Mouse (Mus musculus) intestine, embryonic 16.5 days (tissue): ENCODE measurements around the gene Sh3bp5. TPM values are rescaled to one million over a fixed set of nuclear protein-coding genes. Genes with fewer than 3 reads are reported as not detected.
A peak's percentile ranks its signal among the peaks of the same experiment; 100 is the strongest.
"Not testable (repeated sequence)": the region's sequence is repeated elsewhere in the genome, so short reads cannot be mapped to it uniquely, and the experiment has no call there.

ENCODE experiments used
- ATAC-seq: fragments of 200-750 bp; cut with Nextera tagmentation; 2 replicates; pipeline ENCODE4 v1.8.0; 2017; ENCODE audit warnings: moderate TSS enrichment, moderate library complexity
- H3K27ac ChIP-seq: fragments of 300-500 bp; sonication (generic); 2 replicates; pipeline ENCODE4 v1.5.1; 2014; ENCODE audit warnings: mild to moderate bottlenecking, low read length
- H3K27me3 ChIP-seq: fragments of 300-500 bp; sonication (generic); replicated peaks from 2 replicates; pipeline ENCODE4 v1.6.1; 2014; ENCODE audit warnings: low read length, control low read depth, mixed read lengths; ENCODE audit not compliant: control insufficient read depth, insufficient read depth
- H3K36me3 ChIP-seq: fragments of 300-500 bp; sonication (generic); 2 replicates; pipeline ENCODE4 v1.6.1; 2014; ENCODE audit warnings: low read length, control low read depth; ENCODE audit not compliant: control insufficient read depth, insufficient read depth
- H3K4me1 ChIP-seq: fragments of 300-500 bp; sonication (generic); 2 replicates; pipeline ENCODE4 v1.6.1; 2014; ENCODE audit warnings: low read length, control low read depth, mixed read lengths; ENCODE audit not compliant: control insufficient read depth, insufficient read depth
- H3K4me2 ChIP-seq: fragments of 300-500 bp; sonication (generic); 2 replicates; pipeline ENCODE4 v1.6.1; 2014; ENCODE audit warnings: low read depth, low read length, control low read depth
- H3K4me3 ChIP-seq: fragments of 300-500 bp; sonication (generic); 2 replicates; pipeline ENCODE4 v1.5.1; 2014; ENCODE audit warnings: mild to moderate bottlenecking, low read length
- H3K9ac ChIP-seq: fragments of 300-500 bp; sonication (generic); 2 replicates; pipeline ENCODE4 v1.6.1; 2014; ENCODE audit warnings: low read depth, low read length
- H3K9me3 ChIP-seq: fragments of 300-500 bp; sonication (generic); 2 replicates; pipeline ENCODE4 v1.6.1; 2016; ENCODE audit warnings: low read length, control low read depth; ENCODE audit not compliant: control insufficient read depth
- WGBS: fragments of 180-500 bp; shearing (Covaris S2); extraction: QIAGEN DNeasy Blood & Tissue Kit; methylation state at CpG from one replicate; pipeline ENCODE4 v1.1.7; 2014; 5-methylcytosine and 5-hydroxymethylcytosine counted together
- polyA plus RNA-seq: library from polyadenylated mRNA; unstranded; fragments of >200 nt; fragmentation: Nextera tagmentation; extraction: Ambion mirVana; gene quantifications from 2 replicates; pipeline ENCODE4 v1.2.1, GENCODE M21; 2015

Gene Sh3bp5
- polyA plus RNA-seq: 17.1 and 17.2 TPM in 2 replicates

- Histone ChIP-seq H3K4me3 (peak within 1 kb of the TSS; percentile 87), H3K9ac (peak within 1 kb of the TSS; percentile 88), H3K36me3 (no peaks in the 10 kb centered on the region), H3K27me3 (no peaks in the 10 kb centered on the region), H3K27ac (peak within 1 kb of the TSS; percentile 59), H3K9me3 (no peaks in the 10 kb centered on the region), H3K4me2 (peak within 1 kb of the TSS; percentile 98), H3K4me1 (peaks cover 23% of the 10 kb centered on the region; the same call in 1 of the 2 replicates)
- ATAC-seq: peak; percentile 96
- WGBS: 7% methylated on average over 49 of the region's 49 CpGs
These were observed at the start of gene Sh3bp5 for GRCm38 (mm10) chr14:31435930-31436693. Gene Sh3bp5 (minus strand): TSS chr14:31436078.

- WGBS: 88% methylated on average over 5 of the region's 5 CpGs
These were observed 46.5 kb upstream of the Sh3bp5 start for GRCm38 (mm10) chr14:31482417-31482816.

GRCm38 (mm10) chr14:31473297-31473696 is 37.4 kb upstream of the Sh3bp5 start:
- ATAC-seq: no peak
- H3K4me2 ChIP-seq: no peak overlapping the region
- whole genome bisulfite sequencing: 80% methylated on average over 2 of the region's 2 CpGs
- H3K9ac ChIP-seq: no peak overlapping the region
- H3K9me3 ChIP-seq: no peaks in the 10 kb centered on the region
- H3K4me3 ChIP-seq: no peak overlapping the region
- H3K27me3 ChIP-seq: no peaks in the 10 kb centered on the region
- H3K4me1 ChIP-seq: no peaks in the 10 kb centered on the region
- no peak overlapping the region for H3K27ac ChIP-seq
- no peaks in the 10 kb centered on the region for H3K36me3 ChIP-seq

More at GRCm38 (mm10) chr14:31482417-31482816, 46.5 kb upstream of the Sh3bp5 start:
- no peak overlapping the region for H3K9ac ChIP-seq
- peak; percentile 87 for ATAC-seq
- H3K9me3 ChIP-seq: no peaks in the 10 kb centered on the region
- no peaks in the 10 kb centered on the region for H3K4me1 ChIP-seq
- peaks cover 18% of the 10 kb centered on the region; the same call in 1 of the 2 replicates for H3K36me3 ChIP-seq
- H3K27me3 ChIP-seq: no peaks in the 10 kb centered on the region
- H3K4me2 ChIP-seq: no peak overlapping the region
- H3K4me3 ChIP-seq: no peak overlapping the region
- no peak overlapping the region for H3K27ac ChIP-seq

GRCm38 (mm10) chr14:31472451-31473061 is 36.7 kb upstream of the Sh3bp5 start:
- ATAC-seq: no peak
- 7% methylated on average over 5 of the region's 5 CpGs for WGBS
- H3K27ac ChIP-seq: no peak overlapping the region
- no peaks in the 10 kb centered on the region for H3K9me3 ChIP-seq
- H3K4me2 ChIP-seq: no peak overlapping the region
- no peaks in the 10 kb centered on the region for H3K36me3 ChIP-seq
- H3K27me3 ChIP-seq: no peaks in the 10 kb centered on the region
- H3K4me3 ChIP-seq: no peak overlapping the region
- no peak overlapping the region for H3K9ac ChIP-seq
- H3K4me1 ChIP-seq: no peaks in the 10 kb centered on the region

GRCm38 (mm10) chr14:31469711-31470110 is 33.8 kb upstream of the Sh3bp5 start:
- 59% methylated on average over 4 of the region's 4 CpGs for WGBS
- Histone ChIP-seq H3K4me2 (no peak overlapping the region), H3K4me3 (no peak overlapping the region), H3K9ac (no peak overlapping the region), H3K27ac (no peak overlapping the region), H3K36me3 (no peaks in the 10 kb centered on the region), H3K27me3 (no peaks in the 10 kb centered on the region), H3K4me1 (no peaks in the 10 kb centered on the region), H3K9me3 (no peaks in the 10 kb centered on the region)
- ATAC-seq: no peak

GRCm38 (mm10) chr14:31464176-31464575 is 28.3 kb upstream of the Sh3bp5 start:
- H3K9ac ChIP-seq: no peak overlapping the region
- no peak overlapping the region for H3K4me3 ChIP-seq
- H3K36me3 ChIP-seq: no peaks in the 10 kb centered on the region
- no peak for ATAC-seq
- 49% methylated on average over 8 of the region's 8 CpGs for WGBS
- H3K4me2 ChIP-seq: no peak overlapping the region
- no peaks in the 10 kb centered on the region for H3K9me3 ChIP-seq
- H3K27ac ChIP-seq: no peak overlapping the region
- H3K4me1 ChIP-seq: no peaks in the 10 kb centered on the region
- H3K27me3 ChIP-seq: no peaks in the 10 kb centered on the region

- H3K36me3 ChIP-seq: no peaks in the 10 kb centered on the region
- H3K27me3 ChIP-seq: no peaks in the 10 kb centered on the region
- ATAC-seq: 0 out of 2 replicates have a peak, but pooled peaks have one; percentile 33
- WGBS: 66% methylated on average over 6 of the region's 6 CpGs
- peak overlapping the region; percentile 58 for H3K27ac ChIP-seq
- no peaks in the 10 kb centered on the region for H3K9me3 ChIP-seq
- H3K4me2 ChIP-seq: no peak overlapping the region
- no peak overlapping the region for H3K4me3 ChIP-seq
- no peaks in the 10 kb centered on the region for H3K4me1 ChIP-seq
- H3K9ac ChIP-seq: no peak overlapping the region
These were observed 27.0 kb upstream of the Sh3bp5 start for GRCm38 (mm10) chr14:31462886-31463285.

- not testable (repeated sequence) for H3K27ac ChIP-seq, H3K9me3 ChIP-seq, H3K27me3 ChIP-seq, H3K36me3 ChIP-seq, H3K9ac ChIP-seq, H3K4me2 ChIP-seq, H3K4me1 ChIP-seq, H3K4me3 ChIP-seq
- ATAC-seq: 0 out of 2 replicates have a peak, but pooled peaks have one; percentile 31
- 74% methylated on average over 5 of the region's 5 CpGs for WGBS
These were observed 26.3 kb upstream of the Sh3bp5 start for GRCm38 (mm10) chr14:31462226-31462625.

GRCm38 (mm10) chr14:31458006-31458405 is 22.1 kb upstream of the Sh3bp5 start:
- H3K4me3 ChIP-seq: no peak overlapping the region
- no peak overlapping the region for H3K27ac ChIP-seq
- H3K4me1 ChIP-seq: no peaks in the 10 kb centered on the region
- no peaks in the 10 kb centered on the region for H3K36me3 ChIP-seq
- H3K27me3 ChIP-seq: no peaks in the 10 kb centered on the region
- H3K4me2 ChIP-seq: no peak overlapping the region
- ATAC-seq: no peak
- WGBS: 84% methylated on average over 12 of the region's 12 CpGs
- H3K9ac ChIP-seq: no peak overlapping the region
- no peaks in the 10 kb centered on the region for H3K9me3 ChIP-seq
